Mouse (Mus musculus) myocyte (in vitro differentiated cells): ENCODE measurements at regions not wholly inside any gene's neighbourhood (a gene's known extent, or its start where the extent isn't known, plus 50 kb on each side); places are given as distances from the start of the nearest gene placed in this dataset.

Experiments used
- CEBPB ChIP-seq: IDR thresholded peaks from 2 replicates; pipeline ENCODE4 v1.6.1; 2011; ENCODE audit warnings: mild to moderate bottlenecking, moderate library complexity; ENCODE audit not compliant: poor library complexity, insufficient read depth, severe bottlenecking
- E2F4 ChIP-seq: IDR thresholded peaks from one replicate; pipeline ENCODE4 v1.6.1; 2011; ENCODE audit warnings: mild to moderate bottlenecking, control low read depth, moderate library complexity; ENCODE audit not compliant: insufficient read depth
- MAX ChIP-seq: IDR thresholded peaks from one replicate; pipeline ENCODE4 v1.6.1; 2011; ENCODE audit warnings: low read depth, mild to moderate bottlenecking, control low read depth
- MYOD1 ChIP-seq, 3 experiments: IDR thresholded peaks; one replicate each; pipeline ENCODE4 v1.6.1; 2011; ENCODE audit warnings: control low read depth in 2 of 3, low read depth in 2 of 3, mild to moderate bottlenecking in 2 of 3, moderate library complexity in 1 of 3; ENCODE audit not compliant: insufficient read length in 2 of 3, control insufficient read depth in 1 of 3
- POLR2A ChIP-seq: IDR thresholded peaks from one replicate; pipeline ENCODE4 v1.6.1; 2011; ENCODE audit warnings: low read depth, mild to moderate bottlenecking, control low read depth, moderate library complexity; ENCODE audit not compliant: insufficient read length
- POLR2AphosphoS2 ChIP-seq: IDR thresholded peaks from one replicate; pipeline ENCODE4 v1.6.1; 2011; ENCODE audit warnings: low read depth, control low read depth; ENCODE audit not compliant: insufficient read length
- TCF12 ChIP-seq: IDR thresholded peaks from one replicate; pipeline ENCODE4 v1.6.1; 2011; ENCODE audit warnings: mild to moderate bottlenecking, control low read depth; ENCODE audit not compliant: poor library complexity, insufficient read depth, severe bottlenecking
- USF1 ChIP-seq: IDR thresholded peaks from one replicate; pipeline ENCODE4 v1.6.1; 2011; ENCODE audit warnings: low read depth, mild to moderate bottlenecking, control low read depth, moderate library complexity

- no peak for TF ChIP-seq USF1
- no peak for TF ChIP-seq POLR2A
- no peak for TF ChIP-seq E2F4
- TF ChIP-seq MYOD1 (IDR thresholded peaks at IDR 0.05; ENCODE audit: control insufficient read depth in 1 of 3, insufficient read length in 2 of 3, low read depth in 2 of 3), result no peak
- no peak for TF ChIP-seq MAX
- TF ChIP-seq TCF12, result no peak
- TF ChIP-seq CEBPB, result no peak
- TF ChIP-seq POLR2AphosphoS2, result no peak
Measured at GRCm38 (mm10) chr13:28425116-28425515, 167.8 kb downstream of the Gm11361 start.
